Mouse (Mus musculus): ENCODE results near the gene Dmwd. TPM values are rescaled to one million over a fixed set of nuclear protein-coding genes. Genes with fewer than 3 reads are reported as not detected.
A peak's percentile ranks its signal among the peaks of the same experiment; 100 is the strongest.

Dmwd gene
- polyA plus RNA-seq, 1 experiment from 2014 or later = 30.0 TPM

DNA sequence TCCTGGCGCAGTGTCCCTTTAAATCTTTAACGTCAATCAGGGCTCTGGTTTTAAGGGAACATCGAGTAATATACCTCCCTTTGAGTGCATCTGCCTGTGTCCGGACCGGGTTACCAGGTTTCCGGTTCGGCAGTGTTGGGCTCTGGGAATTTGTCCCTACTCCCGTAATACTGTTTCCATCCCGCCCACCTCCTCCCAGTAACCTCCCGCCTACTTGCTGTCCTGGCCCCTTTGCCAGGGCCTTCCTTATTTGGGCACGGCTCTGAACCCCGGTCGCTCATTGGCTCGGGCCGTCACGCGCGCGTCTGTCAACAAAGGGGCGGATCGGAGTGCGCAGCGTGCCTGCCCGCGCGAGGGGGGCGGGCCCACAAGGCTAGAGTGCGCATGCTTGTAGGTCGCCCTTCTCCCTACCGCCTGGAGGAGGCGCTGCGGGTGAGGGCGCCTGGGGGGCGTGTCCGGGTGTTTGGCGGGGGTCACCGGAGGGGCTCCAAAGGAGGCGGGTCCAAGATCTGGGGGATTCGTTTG, 55.4 kb downstream of the Dmwd start:
- Histone ChIP-seq H3K4me3 (ENCODE audit: low read length) (peak overlapping the region; percentile 51), H3K9ac (ENCODE audit: low read depth, low read length) (peak overlapping the region; percentile 65), H3K4me2 (ENCODE audit: low read length) (peak overlapping the region; percentile 64), H3K9me3 (ENCODE audit: control insufficient read depth, low read length) (no peaks in the 10 kb centered on the region), H3K27ac (ENCODE audit: low read depth, low read length) (peak overlapping the region; percentile 78), H3K27me3 (replicated peaks; ENCODE audit: control insufficient read depth, insufficient read depth, low read length) (no peaks in the 10 kb centered on the region), H3K4me1 (ENCODE audit: control insufficient read depth, insufficient read depth, low read depth, low read length) (peaks cover 4% of the 10 kb centered on the region; the same call in 1 of the 2 replicates), H3K36me3 (ENCODE audit: control insufficient read depth, insufficient read depth, low read length) (peaks cover 10% of the 10 kb centered on the region)
- ATAC-seq = peak; percentile 99
- WGBS = under 1% methylated on average over 39 of the region's 39 CpGs

Small RNA genes lying within 50 kb of the gene (microRNA-seq; reads per million reads assigned to microRNA genes)
- gene Mir3100 = 0.62 reads per million

Other genes with a start within 250 kb of the Dmwd start
- 0.38 and 1.2 TPM in 2 replicates for gene Mill2, start 236.3 kb upstream of the Dmwd start, polyA plus RNA-seq (2015; fragmentation: Nextera tagmentation; extraction: Ambion mirVana)
- 31.2 and 36.7 TPM in 2 replicates for gene Pglyrp1, start 204.9 kb upstream of the Dmwd start, polyA plus RNA-seq (2015; fragmentation: Nextera tagmentation; extraction: Ambion mirVana)
- 29.1 and 35.7 TPM in 2 replicates for gene Ccdc61, start 165.8 kb upstream of the Dmwd start, polyA plus RNA-seq (2015; fragmentation: Nextera tagmentation; extraction: Ambion mirVana)
- gene Nova2, start 150.3 kb upstream of the Dmwd start, polyA plus RNA-seq (2015; fragmentation: Nextera tagmentation; extraction: Ambion mirVana) = 10.4 and 12.3 TPM in 2 replicates
- gene Nanos2, start 88.8 kb upstream of the Dmwd start, polyA plus RNA-seq (2015; fragmentation: Nextera tagmentation; extraction: Ambion mirVana) = 0.65 and 0.85 TPM in 2 replicates
- 5.8 and 6.3 TPM in 2 replicates for gene Mypop, start 85.0 kb upstream of the Dmwd start, polyA plus RNA-seq (2015; fragmentation: Nextera tagmentation; extraction: Ambion mirVana)
- gene Irf2bp1, start 72.2 kb upstream of the Dmwd start, polyA plus RNA-seq (2015; fragmentation: Nextera tagmentation; extraction: Ambion mirVana) = 26.8 and 27.3 TPM in 2 replicates
- gene Foxa3, start 52.7 kb upstream of the Dmwd start, polyA plus RNA-seq (2015; fragmentation: Nextera tagmentation; extraction: Ambion mirVana) = not detected in 2 replicates
- gene Sympk, start 51.9 kb upstream of the Dmwd start, polyA plus RNA-seq (2015; fragmentation: Nextera tagmentation; extraction: Ambion mirVana) = 24.1 and 27.5 TPM in 2 replicates
- gene Rsph6a, start 21.5 kb upstream of the Dmwd start, polyA plus RNA-seq (2015; fragmentation: Nextera tagmentation; extraction: Ambion mirVana) = 0.17 and 0.40 TPM in 2 replicates
- gene Dmpk, start 7.6 kb downstream of the Dmwd start, polyA plus RNA-seq (2015; fragmentation: Nextera tagmentation; extraction: Ambion mirVana) = 8.0 and 12.3 TPM in 2 replicates
- gene Six5, start 18.4 kb downstream of the Dmwd start, polyA plus RNA-seq (2015; fragmentation: Nextera tagmentation; extraction: Ambion mirVana) = 1.9 and 2.9 TPM in 2 replicates
- 7.0 and 8.8 TPM in 2 replicates for gene Gm4969, start 42.1 kb downstream of the Dmwd start, polyA plus RNA-seq (2015; fragmentation: Nextera tagmentation; extraction: Ambion mirVana)
- gene Fbxo46, start 43.6 kb downstream of the Dmwd start, polyA plus RNA-seq (2015; fragmentation: Nextera tagmentation; extraction: Ambion mirVana) = 16.4 and 17.7 TPM in 2 replicates
- gene Qpctl, start 73.1 kb downstream of the Dmwd start, polyA plus RNA-seq (2015; fragmentation: Nextera tagmentation; extraction: Ambion mirVana) = 24.0 and 26.3 TPM in 2 replicates
- gene Snrpd2, start 73.5 kb downstream of the Dmwd start, polyA plus RNA-seq (2015; fragmentation: Nextera tagmentation; extraction: Ambion mirVana) = 107 and 110 TPM in 2 replicates
- gene Gipr, start 89.9 kb downstream of the Dmwd start, polyA plus RNA-seq (2015; fragmentation: Nextera tagmentation; extraction: Ambion mirVana) = 2.0 and 2.9 TPM in 2 replicates
- 9.4 and 12.3 TPM in 2 replicates for gene Eml2, start 100.2 kb downstream of the Dmwd start, polyA plus RNA-seq (2015; fragmentation: Nextera tagmentation; extraction: Ambion mirVana)
- gene Gpr4, start 136.3 kb downstream of the Dmwd start, polyA plus RNA-seq (2015; fragmentation: Nextera tagmentation; extraction: Ambion mirVana) = 3.1 and 4.4 TPM in 2 replicates
- gene Opa3, start 152.1 kb downstream of the Dmwd start, polyA plus RNA-seq (2015; fragmentation: Nextera tagmentation; extraction: Ambion mirVana) = 39.9 and 41.5 TPM in 2 replicates
- gene Vasp, start 195.6 kb downstream of the Dmwd start, polyA plus RNA-seq (2015; fragmentation: Nextera tagmentation; extraction: Ambion mirVana) = 39.9 and 42.9 TPM in 2 replicates
- gene Ppm1n, start 203.8 kb downstream of the Dmwd start, polyA plus RNA-seq (2015; fragmentation: Nextera tagmentation; extraction: Ambion mirVana) = 0.79 and 1.5 TPM in 2 replicates
- gene Rtn2, start 206.4 kb downstream of the Dmwd start, polyA plus RNA-seq (2015; fragmentation: Nextera tagmentation; extraction: Ambion mirVana) = 124 and 126 TPM in 2 replicates
- 0.06 and 0.10 TPM in 2 replicates for gene Fosb, start 233.8 kb downstream of the Dmwd start, polyA plus RNA-seq (2015; fragmentation: Nextera tagmentation; extraction: Ambion mirVana)

All from hindbrain, embryonic 16.5 days (tissue).